Mouse (Mus musculus) stomach, postnatal 0 days (tissue): ENCODE data around the gene Rhbdl2.

Experiments
- CTCF ChIP-seq: IDR thresholded peaks from 2 replicates; pipeline ENCODE4 v1.5.1; 2016; ENCODE audit warnings: antibody characterized with exemption, low read depth, mild to moderate bottlenecking, moderate library complexity
- EP300 ChIP-seq: optimal IDR thresholded peaks from 2 replicates; pipeline ENCODE3; 2016; ENCODE audit warnings: antibody characterized with exemption

DNA sequence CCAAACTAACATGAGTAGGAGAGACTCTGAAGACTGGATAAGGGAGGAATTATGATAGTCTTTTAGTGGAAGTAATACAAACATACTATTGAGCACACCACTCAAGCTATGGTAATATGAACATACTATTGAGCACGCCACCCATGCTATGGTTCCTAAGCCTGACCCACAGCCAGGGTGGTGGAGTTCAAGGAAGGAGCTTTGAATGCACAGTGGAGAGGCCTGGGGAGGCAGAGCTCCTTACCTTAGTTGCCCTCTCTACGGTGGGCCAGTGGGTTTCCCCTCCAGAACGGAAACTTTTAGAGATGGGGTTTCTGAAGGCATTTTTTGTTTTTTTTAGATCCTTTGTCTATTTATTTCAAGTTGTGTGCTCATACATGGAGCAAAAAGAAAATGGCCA is 9.7 kb downstream of the Rhbdl2 start:
- TF ChIP-seq CTCF (no peak), EP300 (no peak)
